In genomic region chr13:44282731-44283571, GRCm38 (mm10) we compare ENCODE assay signal across 10 mouse cellular contexts.
A peak's percentile ranks its signal among the peaks of the same experiment; 100 is the strongest.
DNase-seq lines count a peak whose midpoint lies in the region; ATAC-seq and TF ChIP-seq lines count a peak whose summit lies in the region.
"Had no signal": no experiment of that assay in that cellular context is flagged by ENCODE, and none has a peak within 500 bp of the region (broad histone marks: within the 10 kb centered on the region; RNA-seq: fewer than 3 reads in every experiment).

No protein-coding gene starts in this region.

- H3K4me1 ChIP-seq in kidney, embryonic 15.5 days: peaks cover 16% of the 10 kb centered on the region
- H3K4me1 ChIP-seq in midbrain, postnatal 0 days (ENCODE audit: insufficient read depth, low read length): peaks cover 3% of the 10 kb centered on the region; the same call in 1 of the 2 replicates
- H3K4me1 ChIP-seq in midbrain, embryonic 15.5 days: no peaks in the 10 kb centered on the region; the same call in 1 of the 2 replicates

- no peaks in the 10 kb centered on the region for H3K9me3 ChIP-seq in kidney, embryonic 15.5 days (replicated peaks)
- no peaks in the 10 kb centered on the region for H3K9me3 ChIP-seq in midbrain, postnatal 0 days (ENCODE audit: low read length)
- no peaks in the 10 kb centered on the region for H3K9me3 ChIP-seq in midbrain, embryonic 15.5 days
- H3K9me3 ChIP-seq: G1E had no signal

- H3K9ac ChIP-seq in kidney, embryonic 15.5 days: no peak overlapping the region
- no peak overlapping the region for H3K9ac ChIP-seq in midbrain, postnatal 0 days (replicated peaks; ENCODE audit: low read length, poor library complexity, severe bottlenecking)
- H3K9ac ChIP-seq in midbrain, embryonic 15.5 days: no peak overlapping the region

- no peaks in the 10 kb centered on the region for H3K27me3 ChIP-seq in kidney, embryonic 15.5 days
- H3K27me3 ChIP-seq in midbrain, postnatal 0 days (ENCODE audit: insufficient read depth, low read length): no peaks in the 10 kb centered on the region
- H3K27me3 ChIP-seq in midbrain, embryonic 15.5 days (replicated peaks): no peaks in the 10 kb centered on the region

- no peak for ATAC-seq in kidney, embryonic 15.5 days (replicated peaks; ENCODE audit: low FRiP score)
- no peak for ATAC-seq in midbrain, postnatal 0 days (ENCODE audit: low FRiP score)
- ATAC-seq in midbrain, embryonic 15.5 days (replicated peaks): no peak

- DNase-seq in kidney, adult 9 months: no peak
- peak; percentile 39 for DNase-seq in midbrain, postnatal 0 days (ENCODE audit: low spot score)
- DNase-seq in layer of hippocampus, adult 2 months (ENCODE audit: low spot score in 2 of 2): peak; percentile 43 to 46
- DNase-seq in right cerebral cortex, postnatal 25 days: peak; percentile 62
- DNase-seq in T-cell, adult 2 months (ENCODE audit: low spot score): no peak
- DNase-seq: kidney, adult 8-10 months had no signal

- WGBS in kidney, embryonic 15.5 days: 65% methylated on average over 16 of the region's 16 CpGs
- 67% methylated on average over 16 of the region's 16 CpGs for WGBS in midbrain, postnatal 0 days
- 72% methylated on average over 16 of the region's 16 CpGs for WGBS in midbrain, embryonic 15.5 days

- H3K4me2 ChIP-seq in kidney, embryonic 15.5 days: no peak overlapping the region
- no peak overlapping the region for H3K4me2 ChIP-seq in midbrain, postnatal 0 days (ENCODE audit: low read depth, low read length, poor library complexity, severe bottlenecking)
- no peak overlapping the region for H3K4me2 ChIP-seq in midbrain, embryonic 15.5 days

- no peaks in the 10 kb centered on the region for H3K36me3 ChIP-seq in kidney, embryonic 15.5 days
- H3K36me3 ChIP-seq in midbrain, postnatal 0 days (ENCODE audit: insufficient read depth, low read length): no peaks in the 10 kb centered on the region
- H3K36me3 ChIP-seq in midbrain, embryonic 15.5 days (replicated peaks): no peaks in the 10 kb centered on the region
- H3K36me3 ChIP-seq: G1E had no signal

- H3K4me3 ChIP-seq in kidney, embryonic 15.5 days (replicated peaks): no peak overlapping the region
- no peak overlapping the region for H3K4me3 ChIP-seq in midbrain, postnatal 0 days (ENCODE audit: low read depth, low read length)
- no peak overlapping the region for H3K4me3 ChIP-seq in midbrain, embryonic 15.5 days
- no peak overlapping the region; the same call in 1 of the 2 replicates for H3K4me3 ChIP-seq in layer of hippocampus, adult 2 months

- peak overlapping the region; percentile 42; the same call in 1 of the 2 replicates for H3K27ac ChIP-seq in kidney, embryonic 15.5 days
- H3K27ac ChIP-seq in midbrain, postnatal 0 days (ENCODE audit: low read depth, low read length): no peak overlapping the region
- H3K27ac ChIP-seq in midbrain, embryonic 15.5 days: no peak overlapping the region
- peak overlapping the region; percentile 52 for H3K27ac ChIP-seq in layer of hippocampus, adult 2 months
- H3K27ac ChIP-seq: macrophage had no signal

- TF ChIP-seq CTCF in midbrain, postnatal 0 days (IDR thresholded peaks at IDR 0.05): no peak
- no peak for TF ChIP-seq CTCF in layer of hippocampus, adult 2 months (conservative IDR thresholded peaks at IDR 0.05)

Comparison
In these comparisons a context has a peak if more than half of its experiments do, and no peak if none do; other contexts are left out.
1. H3K27ac ChIP-seq: peak in kidney, embryonic 15.5 days (single experiment) and layer of hippocampus, adult 2 months (single experiment); none in midbrain, postnatal 0 days (single experiment) and midbrain, embryonic 15.5 days (single experiment).
2. DNase-seq: peak in midbrain, postnatal 0 days (single experiment), layer of hippocampus, adult 2 months (2 of 2) and right cerebral cortex, postnatal 25 days (single experiment); none in kidney, adult 9 months (single experiment) and T-cell, adult 2 months (single experiment).